ENCODE assay signal across 31 mouse cellular contexts in the genomic region with DNA sequence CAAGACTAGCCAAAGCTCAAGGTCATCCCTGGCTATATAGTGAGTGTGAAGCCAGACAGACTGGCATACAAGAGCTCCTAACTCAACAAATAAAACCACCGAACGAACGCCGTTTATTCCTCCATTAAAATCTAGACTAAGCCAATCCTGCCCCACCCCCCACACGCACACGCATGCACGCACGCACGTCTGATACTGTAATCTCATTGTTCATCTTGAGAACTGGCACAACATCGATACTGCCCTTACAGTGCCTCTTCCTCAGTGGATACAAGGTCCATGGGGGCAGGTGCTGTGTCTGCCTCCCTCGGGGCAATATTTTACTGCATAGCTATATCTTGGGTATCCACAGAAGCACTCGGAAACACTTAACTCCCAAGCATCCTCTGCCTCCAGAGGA. TPM values are rescaled to one million over a fixed set of nuclear protein-coding genes. Genes with fewer than 3 reads are reported as not detected.
DNase-seq lines count a peak whose midpoint lies in the region; ATAC-seq and TF ChIP-seq lines count a peak whose summit lies in the region.
"Had no signal": no experiment of that assay in that cellular context is flagged by ENCODE, and none has a peak within 500 bp of the region (broad histone marks: within the 10 kb centered on the region; RNA-seq: fewer than 3 reads in every experiment).

No protein-coding gene starts in this region.

- no peak for TF ChIP-seq CTCF in MEL (IDR thresholded peaks at IDR 0.05 in 2 of 3, conservative IDR thresholded peaks at IDR 0.05 in 1 of 3; ENCODE audit: control insufficient read depth in 1 of 3, insufficient read depth in 1 of 3, low read depth in 2 of 3, low read length in 3 of 3, poor library complexity in 1 of 3, severe bottlenecking in 1 of 3)

- no peak overlapping the region for H3K4me2 ChIP-seq in intestine, embryonic 16.5 days (ENCODE audit: low read depth, low read length)
- H3K4me2 ChIP-seq: embryonic facial prominence, embryonic 13.5 days; embryonic facial prominence, embryonic 15.5 days; forebrain, embryonic 12.5 days had no signal

- H3K27me3 ChIP-seq in MEL (ENCODE audit: control insufficient read depth in 1 of 2, insufficient read depth in 2 of 2, low read length in 2 of 2): no peaks in the 10 kb centered on the region
- H3K27me3 ChIP-seq in intestine, embryonic 16.5 days (replicated peaks; ENCODE audit: control insufficient read depth, insufficient read depth, low read length): no peaks in the 10 kb centered on the region
- H3K27me3 ChIP-seq: CH12.LX; embryonic facial prominence, embryonic 13.5 days; embryonic facial prominence, embryonic 15.5 days; forebrain, embryonic 12.5 days had no signal

- ATAC-seq in intestine, embryonic 16.5 days: no peak
- no peak for ATAC-seq in megakaryocyte progenitor cell, adult 5-6 weeks (replicated peaks; ENCODE audit: poor library complexity)
- ATAC-seq: CD4-positive, CD25-positive, alpha-beta regulatory T cell, adult 4 months; forebrain, embryonic 14.5 days had no signal

- peak overlapping the region; percentile 58 to 60 for H3K4me3 ChIP-seq in MEL (ENCODE audit: control insufficient read depth in 1 of 2, insufficient read depth in 1 of 2, low read depth in 2 of 2, low read length in 2 of 2)
- no peak overlapping the region for H3K4me3 ChIP-seq in intestine, embryonic 16.5 days (ENCODE audit: low read length)
- H3K4me3 ChIP-seq: embryonic facial prominence, embryonic 13.5 days; embryonic facial prominence, embryonic 15.5 days; erythroblast, embryonic 14.5 days; forebrain, embryonic 10.5 days; forebrain, embryonic 12.5 days had no signal

- DNase-seq in heart, adult 11 months: peak; percentile 84
- DNase-seq in heart, adult 18-20 months: no peak
- peak; percentile 61 for DNase-seq in MEL (ENCODE audit: low read depth, low spot score)
- peak; percentile 65 for DNase-seq in large intestine, adult 2 months (ENCODE audit: low read depth, low spot score)
- no peak for DNase-seq in thymus, postnatal 14 days
- no peak for DNase-seq in left cerebral cortex, adult 11 months (ENCODE audit: low spot score)
- DNase-seq: adrenal gland, adult 2 months; adrenal gland, postnatal 10 days; adrenal gland, postnatal 25 days; B cell, adult 2 months; cerebellum, adult 11 months; cerebellum, adult 18-20 months; cerebellum, adult 8-10 months; cerebellum, adult 9-11 months; cerebellum, postnatal 14 days; cerebellum, postnatal 36 days; embryo, embryonic 11 days had no signal

- peak overlapping the region; percentile 33 for H3K9ac ChIP-seq in MEL (ENCODE audit: control insufficient read depth, low read depth, low read length, poor library complexity, severe bottlenecking)
- no peak overlapping the region for H3K9ac ChIP-seq in intestine, embryonic 16.5 days (ENCODE audit: low read depth, low read length)
- H3K9ac ChIP-seq: embryonic facial prominence, embryonic 13.5 days; embryonic facial prominence, embryonic 15.5 days; forebrain, embryonic 12.5 days had no signal

- no peak for TF ChIP-seq POLR2A in MEL (IDR thresholded peaks at IDR 0.05; ENCODE audit: control insufficient read depth in 1 of 2, insufficient read depth in 1 of 2, low read depth in 1 of 2, low read length in 2 of 2, poor library complexity in 1 of 2)

- H3K36me3 ChIP-seq in MEL (ENCODE audit: control insufficient read depth in 1 of 2, insufficient read depth in 2 of 2, low read length in 2 of 2): peaks cover 0 to 31% of the 10 kb centered on the region in 2 experiments; a peak in 2 of 4 replicates
- no peaks in the 10 kb centered on the region for H3K36me3 ChIP-seq in intestine, embryonic 16.5 days (ENCODE audit: control insufficient read depth, insufficient read depth, low read length)
- H3K36me3 ChIP-seq: embryonic facial prominence, embryonic 13.5 days; embryonic facial prominence, embryonic 15.5 days; forebrain, embryonic 10.5 days; forebrain, embryonic 12.5 days had no signal

- no peak for TF ChIP-seq RAD21 in MEL (IDR thresholded peaks at IDR 0.05; ENCODE audit: low read depth, low read length)

- H3K9me3 ChIP-seq in MEL (replicated peaks; ENCODE audit: insufficient read depth, low read length): no peaks in the 10 kb centered on the region
- no peaks in the 10 kb centered on the region for H3K9me3 ChIP-seq in intestine, embryonic 16.5 days (ENCODE audit: control insufficient read depth, low read length)
- H3K9me3 ChIP-seq: embryonic facial prominence, embryonic 13.5 days; embryonic facial prominence, embryonic 15.5 days; forebrain, embryonic 10.5 days; forebrain, embryonic 12.5 days; G1E had no signal

- WGBS in intestine, embryonic 16.5 days: 76% methylated on average over 12 of the region's 12 CpGs
- WGBS in large intestine, adult 2 months: 25% methylated on average over 12 of the region's 12 CpGs

- H3K27ac ChIP-seq in MEL (ENCODE audit: control insufficient read depth, low read depth, low read length): peak overlapping the region; percentile 37; the same call in 1 of the 2 replicates
- H3K27ac ChIP-seq in intestine, embryonic 16.5 days (ENCODE audit: low read length): peak overlapping the region; percentile 14; the same call in 1 of the 2 replicates
- H3K27ac ChIP-seq: embryonic facial prominence, embryonic 13.5 days; embryonic facial prominence, embryonic 15.5 days; forebrain, embryonic 10.5 days; forebrain, embryonic 12.5 days had no signal

- peaks cover 3% of the 10 kb centered on the region for H3K79me2 ChIP-seq in MEL (ENCODE audit: control insufficient read depth, insufficient read depth, low read length, poor library complexity)

- peaks cover 14 to 19% of the 10 kb centered on the region in 2 experiments for H3K4me1 ChIP-seq in MEL (ENCODE audit: control insufficient read depth in 1 of 2, insufficient read depth in 2 of 2, low read length in 2 of 2)
- peaks cover 17% of the 10 kb centered on the region for H3K4me1 ChIP-seq in intestine, embryonic 16.5 days (ENCODE audit: control insufficient read depth, insufficient read depth, low read length)

- 0 out of 4 replicates have a peak, but pooled peaks have one; percentile 15 to 19 for TF ChIP-seq EP300 in MEL (IDR thresholded peaks at IDR 0.05; ENCODE audit: low read depth in 1 of 2, low read length in 2 of 2)

TF ChIP-seq in MEL, 35 proteins besides CTCF, POLR2A, EP300 and RAD21:
- TF ChIP-seq ZNF384 (IDR thresholded peaks at IDR 0.05; ENCODE audit: low read depth, low read length): no peak
- 0 out of 2 replicates have a peak, but pooled peaks have one; percentile 22 for TF ChIP-seq NRF1 (IDR thresholded peaks at IDR 0.05; ENCODE audit: insufficient read depth, low read depth, low read length, poor library complexity, severe bottlenecking)
- peak; percentile 30; the same call in 1 of the 2 replicates for TF ChIP-seq ETS1 (IDR thresholded peaks at IDR 0.05; ENCODE audit: low read depth, low read length)
- peak; percentile 30; the same call in 1 of the 2 replicates for TF ChIP-seq NELFE (IDR thresholded peaks at IDR 0.05; ENCODE audit: low read depth, low read length)
- peak; percentile 40; the same call in 1 of the 2 replicates for TF ChIP-seq GATA1 (IDR thresholded peaks at IDR 0.05; ENCODE audit: low read depth, low read length)
- TF ChIP-seq TBP (IDR thresholded peaks at IDR 0.05; ENCODE audit: low read depth, low read length): 0 out of 2 replicates have a peak, but pooled peaks have one; percentile 16
- TF ChIP-seq MYC (IDR thresholded peaks at IDR 0.05; ENCODE audit: low read depth, low read length): no peak
- TF ChIP-seq HCFC1 (IDR thresholded peaks at IDR 0.05; ENCODE audit: low read depth, low read length): peak; percentile 57
- TF ChIP-seq SIN3A (IDR thresholded peaks at IDR 0.05; ENCODE audit: low read length): peak; percentile 30; the same call in 1 of the 2 replicates
- 0 out of 2 replicates have a peak, but pooled peaks have one; percentile 16 for TF ChIP-seq MXI1 (IDR thresholded peaks at IDR 0.05; ENCODE audit: low read depth, low read length)

RNA-seq across cellular contexts. Expression of a gene that starts 2.1 kb away (rescaled TPM):
- 10 to 100 TPM; 48.1 to 56.9 TPM for total RNA-seq in heart, adult 18-20 months (2021)
- 15.4 and 19.8 TPM in 2 replicates for total RNA-seq in MEL (2012; rRNA removed)
- 10 to 100 TPM in 1 of 2 experiments, not detected in 1; 18.6 TPM for polyA plus RNA-seq in MEL (2012; ENCODE audit: insufficient read depth in 1 of 2, insufficient read length in 2 of 2, low read depth in 1 of 2, low replicate concordance in 2 of 2, missing spikeins in 1 of 2)
- 108 and 115 TPM in 2 replicates for polyA plus RNA-seq in intestine, embryonic 16.5 days (2015; fragmentation: Nextera tagmentation; extraction: Ambion mirVana)
- 65.3 and 72.6 TPM in 2 replicates for polyA plus RNA-seq in large intestine, adult 2 months (2012; rRNA removed)
- 384 and 439 TPM in 2 replicates for total RNA-seq in megakaryocyte progenitor cell, adult 5-6 weeks (2015)
- total RNA-seq in megakaryocyte progenitor cell, adult 5-6 weeks (2017): 295 and 330 TPM in 2 replicates

RNA-seq across cellular contexts. Expression of a gene that starts 32.2 kb away (rescaled TPM):
- 1 to 10 TPM in 1 of 2 experiments, not detected in 1; 2.7 TPM for total RNA-seq in heart, adult 18-20 months (2021)
- total RNA-seq in MEL (2012; rRNA removed): not detected in 2 replicates
- not detected for polyA plus RNA-seq in MEL (2012; ENCODE audit: insufficient read depth in 1 of 2, insufficient read length in 2 of 2, low read depth in 1 of 2, low replicate concordance in 2 of 2, missing spikeins in 1 of 2)
- not detected in 2 replicates for polyA plus RNA-seq in intestine, embryonic 16.5 days (2015; fragmentation: Nextera tagmentation; extraction: Ambion mirVana)
- polyA plus RNA-seq in large intestine, adult 2 months (2012; rRNA removed): 1.4 and 1.5 TPM in 2 replicates
- total RNA-seq in megakaryocyte progenitor cell, adult 5-6 weeks (2015): 4.3 and 4.6 TPM in 2 replicates
- 3.2 and 7.7 TPM in 2 replicates for total RNA-seq in megakaryocyte progenitor cell, adult 5-6 weeks (2017)
- total RNA-seq: adrenal gland, adult 2 months; adrenal gland, postnatal 25 days; adrenal gland, postnatal 4 days had no signal
- polyA plus RNA-seq: adrenal gland, adult 2 months; brain, embryonic 14.5 days; CD4-positive, CD25-positive, alpha-beta regulatory T cell, adult 4 months; embryonic facial prominence, embryonic 11.5 days; embryonic facial prominence, embryonic 13.5 days; erythroblast, embryonic 14.5 days; forebrain, embryonic 10.5 days; forebrain, embryonic 12.5 days; forebrain, embryonic 14.5 days; G1E had no signal

Comparison
In these comparisons a context has a peak if more than half of its experiments do, and no peak if none do; other contexts are left out.
1. DNase-seq: peak in heart, adult 11 months (single experiment), MEL (single experiment) and large intestine, adult 2 months (single experiment); none in heart, adult 18-20 months (0 of 2), thymus, postnatal 14 days (single experiment) and left cerebral cortex, adult 11 months (single experiment).
2. RNA of a gene that starts 2.1 kb away (total RNA-seq): 295 to 439 TPM in megakaryocyte progenitor cell, adult 5-6 weeks; 48.1 to 56.9 TPM in heart, adult 18-20 months and 15.4 to 19.8 TPM in MEL; every median in the first group is over 4 times any median in the second.